Mouse (Mus musculus) frontal cortex, postnatal 36 days (tissue): ENCODE measurements around the gene Gm28919.
"Not testable (repeated sequence)": the region's sequence is repeated elsewhere in the genome, so short reads cannot be mapped to it uniquely, and the experiment has no call there.

Source experiments
- DNase-seq, 2 experiments: peaks; one replicate each; pipeline ENCODE4 v3.0.0; 2022; ENCODE audit warnings: low spot score in 2 of 2

Gene Gm28919

GRCm38 (mm10) chrY:6583246-6583645, at the start of gene Gm28919:
Gm28919 (plus strand) TSS chrY:6583546.
- DNase-seq, result not testable (repeated sequence)
